7 mouse cellular contexts compared by ENCODE assay signal in genomic region chr16:38562968-38563327, GRCm38 (mm10). TPM values are rescaled to one million over a fixed set of nuclear protein-coding genes. Genes with fewer than 3 reads are reported as not detected.
DNase-seq lines count a peak whose midpoint lies in the region; ATAC-seq and TF ChIP-seq lines count a peak whose summit lies in the region.

No protein-coding gene starts in this region.

- peaks cover 9% of the 10 kb centered on the region; the same call in 1 of the 2 replicates for H3K36me3 ChIP-seq in thymus, adult 2 months (ENCODE audit: control insufficient read depth, insufficient read depth, low read length)
- H3K36me3 ChIP-seq in forebrain, embryonic 13.5 days (ENCODE audit: poor library complexity, severe bottlenecking): peaks cover 23% of the 10 kb centered on the region
- H3K36me3 ChIP-seq in liver, embryonic 15.5 days (replicated peaks): peaks cover 25% of the 10 kb centered on the region

- H3K4me1 ChIP-seq in thymus, adult 2 months (replicated peaks; ENCODE audit: control insufficient read depth, insufficient read depth, low read length): peaks cover 3% of the 10 kb centered on the region; the same call in 1 of the 2 replicates
- peaks cover 10% of the 10 kb centered on the region for H3K4me1 ChIP-seq in forebrain, embryonic 13.5 days
- H3K4me1 ChIP-seq in liver, embryonic 15.5 days (replicated peaks): peaks cover 18% of the 10 kb centered on the region

- H3K4me3 ChIP-seq in thymus, adult 2 months (ENCODE audit: control insufficient read depth, insufficient read depth, low read length): peak overlapping the region; percentile 82
- H3K4me3 ChIP-seq in forebrain, embryonic 13.5 days: peak overlapping the region; percentile 88
- H3K4me3 ChIP-seq in liver, embryonic 15.5 days (replicated peaks): peak overlapping the region; percentile 74

- DNase-seq in thymus, adult 2 months: no peak
- no peak for DNase-seq in thymus, postnatal 4 days
- no peak for DNase-seq in urinary bladder, postnatal 4 days (ENCODE audit: low spot score in 2 of 2)
- DNase-seq in testis, postnatal 14 days (ENCODE audit: low spot score): no peak

- ATAC-seq in forebrain, embryonic 13.5 days: peak; percentile 83; the same call in 1 of the 2 replicates
- ATAC-seq in liver, embryonic 15.5 days (ENCODE audit: insufficient read depth): peak; percentile 57
- no peak; the same call in 1 of the 2 replicates for ATAC-seq in frontal cortex, adult (ENCODE audit: low TSS enrichment)

- no peak for TF ChIP-seq CTCF in thymus, adult 2 months (IDR thresholded peaks at IDR 0.05; ENCODE audit: borderline replicate concordance, control insufficient read depth, extremely low read depth, insufficient read depth, low read length, poor library complexity)

- H3K4me2 ChIP-seq in forebrain, embryonic 13.5 days: peak overlapping the region; percentile 79
- H3K4me2 ChIP-seq in liver, embryonic 15.5 days: peak overlapping the region; percentile 73

- WGBS in thymus, adult 2 months: under 1% methylated on average over 25 of the region's 25 CpGs
- WGBS in forebrain, embryonic 13.5 days: under 1% methylated on average over 25 of the region's 25 CpGs
- under 1% methylated on average over 25 of the region's 25 CpGs for WGBS in liver, embryonic 15.5 days (ENCODE audit: insufficient replicate concordance)

- no peak for TF ChIP-seq POLR2A in thymus, adult 2 months (IDR thresholded peaks at IDR 0.05; ENCODE audit: control insufficient read depth, extremely low read depth, insufficient read depth, low read length, poor library complexity)

- H3K27ac ChIP-seq in thymus, adult 2 months (ENCODE audit: control insufficient read depth, insufficient read depth, low read length): peak overlapping the region; percentile 6; the same call in 1 of the 2 replicates
- H3K27ac ChIP-seq in forebrain, embryonic 13.5 days: 0 out of 2 replicates have a peak overlapping the region, but pooled peaks have one; percentile 33
- H3K27ac ChIP-seq in liver, embryonic 15.5 days (replicated peaks): peak overlapping the region; percentile 69

- no peaks in the 10 kb centered on the region for H3K9me3 ChIP-seq in forebrain, embryonic 13.5 days (replicated peaks)
- no peaks in the 10 kb centered on the region for H3K9me3 ChIP-seq in liver, embryonic 15.5 days (replicated peaks)

- H3K9ac ChIP-seq in forebrain, embryonic 13.5 days: peak overlapping the region; percentile 89
- peak overlapping the region; percentile 75 for H3K9ac ChIP-seq in liver, embryonic 15.5 days

- H3K27me3 ChIP-seq in thymus, adult 2 months (ENCODE audit: control insufficient read depth, insufficient read depth, low read length): no peaks in the 10 kb centered on the region
- peaks cover 16% of the 10 kb centered on the region for H3K27me3 ChIP-seq in forebrain, embryonic 13.5 days
- peaks cover 16% of the 10 kb centered on the region for H3K27me3 ChIP-seq in liver, embryonic 15.5 days

RNA-seq across cellular contexts. Expression of gene Tmem39a, which starts 4.5 kb away (rescaled TPM):
- polyA plus RNA-seq in thymus, adult 2 months (2012; rRNA removed): 96.9 and 126 TPM in 2 replicates
- 42.9 and 57.3 TPM in 2 replicates for polyA plus RNA-seq in forebrain, embryonic 13.5 days (2015; fragmentation: Nextera tagmentation; extraction: Ambion mirVana)
- 31.4 and 38.1 TPM in 2 replicates for polyA plus RNA-seq in liver, embryonic 15.5 days (2015; fragmentation: Nextera tagmentation; extraction: Ambion mirVana)

RNA-seq across cellular contexts. Expression of gene Poglut1, which starts 12.9 kb away (rescaled TPM):
- polyA plus RNA-seq in thymus, adult 2 months (2012; rRNA removed): 27.6 and 34.8 TPM in 2 replicates
- 63.0 and 74.8 TPM in 2 replicates for polyA plus RNA-seq in forebrain, embryonic 13.5 days (2015; fragmentation: Nextera tagmentation; extraction: Ambion mirVana)
- polyA plus RNA-seq in liver, embryonic 15.5 days (2015; fragmentation: Nextera tagmentation; extraction: Ambion mirVana): 7.1 and 7.6 TPM in 2 replicates

RNA-seq across cellular contexts. Expression of gene Timmdc1, which starts 40.5 kb away (rescaled TPM):
- polyA plus RNA-seq in thymus, adult 2 months (2012; rRNA removed): 25.0 and 30.7 TPM in 2 replicates
- 39.9 and 41.9 TPM in 2 replicates for polyA plus RNA-seq in forebrain, embryonic 13.5 days (2015; fragmentation: Nextera tagmentation; extraction: Ambion mirVana)
- 10.2 and 12.4 TPM in 2 replicates for polyA plus RNA-seq in liver, embryonic 15.5 days (2015; fragmentation: Nextera tagmentation; extraction: Ambion mirVana)

Comparison
In these comparisons a context has a peak if more than half of its experiments do, and no peak if none do; other contexts are left out.
1. H3K27ac ChIP-seq: peak in every context shown above with its lines; median percentile 69 in liver, embryonic 15.5 days; 33 in forebrain, embryonic 13.5 days; 6 in thymus, adult 2 months.